Mouse (Mus musculus): ENCODE measurements at regions not wholly inside any gene's neighbourhood (a gene's known extent, or its start where the extent isn't known, plus 50 kb on each side); places are given as distances from the start of the nearest gene placed in this dataset.
"Not testable (repeated sequence)": the region's sequence is repeated elsewhere in the genome, so short reads cannot be mapped to it uniquely, and the experiment has no call there.

DNA sequence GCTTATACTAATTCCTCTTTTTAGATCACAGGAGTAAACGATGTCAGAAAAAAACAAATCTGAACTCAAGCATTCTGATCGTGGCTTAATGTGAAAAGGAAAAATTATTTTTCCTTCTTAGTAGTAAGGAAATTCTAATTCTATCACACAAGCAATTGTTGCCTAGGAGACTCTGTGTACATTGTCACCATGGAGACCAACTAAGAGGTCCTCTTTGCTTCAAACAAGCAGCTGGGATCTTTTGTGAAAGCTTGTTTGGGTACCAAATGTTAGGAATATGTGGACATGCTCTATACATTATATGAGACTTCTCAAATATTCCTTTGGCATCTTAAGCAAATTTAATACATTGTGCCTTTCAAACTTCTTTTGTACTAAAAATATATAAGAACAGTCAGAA lies 345.9 kb upstream of the Atp10a start:
- peak; percentile 14 for DNase-seq (ENCODE audit: low spot score)

DNA sequence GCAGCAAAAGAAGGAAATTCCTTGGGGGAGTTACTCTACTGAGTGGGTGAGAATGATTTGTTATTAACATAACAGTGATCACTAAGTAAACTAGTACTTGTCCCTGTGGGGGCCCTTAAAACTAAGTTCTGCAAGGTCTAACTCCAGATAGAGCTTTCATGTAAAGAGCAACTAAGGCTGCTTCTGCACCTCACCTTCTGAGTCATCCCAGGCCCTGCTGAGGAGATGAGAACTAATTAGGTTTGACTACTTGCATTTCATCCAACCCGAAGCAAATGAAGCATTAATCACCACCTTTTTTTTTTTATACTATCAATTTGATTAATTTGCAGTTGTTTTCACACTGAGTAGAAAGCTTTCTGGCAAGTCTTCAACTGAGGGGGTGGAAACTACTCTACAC lies 333.6 kb upstream of the Atp10a start:
- no peak for DNase-seq (ENCODE audit: low spot score)

DNA sequence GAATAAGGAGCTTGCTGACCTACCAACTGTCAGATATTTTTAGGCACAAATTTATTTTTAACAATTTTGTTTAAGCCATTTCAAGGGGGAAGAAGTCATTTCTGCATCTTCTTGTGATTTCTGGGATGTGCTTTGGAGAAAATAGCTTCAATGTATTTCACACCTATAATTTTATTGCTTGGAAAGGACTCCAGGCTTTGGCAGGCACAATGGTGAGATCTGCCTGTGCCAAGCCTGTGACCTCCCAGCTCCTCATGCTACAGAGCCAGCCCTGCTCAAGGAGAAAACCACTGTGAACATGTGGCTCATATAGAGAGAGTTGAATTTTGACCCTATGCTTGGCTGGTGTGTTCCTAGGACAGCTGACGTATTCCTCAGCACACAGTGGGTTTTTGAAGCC lies 288.6 kb upstream of the Atp10a start:
- no peak for DNase-seq (ENCODE audit: low spot score)

DNA sequence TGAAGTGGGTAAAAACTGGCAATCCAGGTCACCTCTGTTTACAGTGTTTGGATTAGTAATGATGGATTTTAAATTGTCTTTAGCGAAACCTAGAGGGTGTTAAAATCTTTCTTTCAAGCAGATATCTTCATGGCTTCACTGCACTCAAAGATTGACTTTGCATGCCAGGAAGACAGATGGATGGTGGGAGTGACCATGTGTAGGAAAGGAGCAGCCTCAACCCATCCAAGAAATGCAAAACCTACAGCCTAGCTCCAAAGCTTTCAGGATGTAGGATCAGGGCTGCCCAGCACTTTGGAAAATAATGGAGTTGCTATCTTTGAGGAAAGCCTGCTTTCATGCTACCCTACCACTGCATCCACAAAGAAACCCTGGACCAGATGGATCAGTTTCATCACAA lies 272.6 kb upstream of the Atp10a start:
- DNase-seq (ENCODE audit: low spot score): no peak

- DNase-seq (ENCODE audit: low spot score): no peak
These were observed 267.6 kb upstream of the Atp10a start for GRCm38 (mm10) chr7:58388326-58388725.

- no peak for DNase-seq (ENCODE audit: low spot score)
These were observed 263.4 kb upstream of the Atp10a start for GRCm38 (mm10) chr7:58392391-58393115.

- DNase-seq (ENCODE audit: low spot score): peak; percentile 54
These were observed 258.0 kb upstream of the Atp10a start for GRCm38 (mm10) chr7:58397992-58398391.

DNA sequence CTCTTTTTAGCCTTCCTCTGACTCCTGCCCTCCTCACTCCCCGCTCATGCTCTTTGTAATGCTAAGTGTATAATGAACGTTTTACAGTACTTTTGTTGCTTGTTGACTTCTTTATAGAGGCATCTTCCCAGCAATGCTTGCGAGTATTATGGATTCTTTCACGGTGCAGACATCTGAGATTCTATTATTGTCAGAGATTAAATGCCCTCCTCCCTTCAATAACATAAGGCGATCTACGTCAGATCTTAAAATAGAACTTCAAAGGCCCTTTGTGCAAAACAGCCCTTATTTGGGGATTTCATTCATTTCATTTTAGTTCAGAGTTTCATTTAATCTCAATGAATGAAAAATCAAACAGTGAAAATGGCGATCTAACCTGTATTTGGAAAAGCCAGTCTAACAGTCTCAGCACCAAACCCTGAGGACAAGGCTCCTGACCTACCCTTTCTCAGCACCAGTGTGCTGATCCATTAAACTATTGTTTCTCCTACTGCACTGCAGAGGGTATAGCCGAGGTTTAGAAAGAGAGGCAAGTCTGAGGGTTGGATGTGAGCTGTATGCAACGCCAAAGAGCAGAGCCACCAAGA lies 257.3 kb upstream of the Atp10a start:
- no peak for DNase-seq (ENCODE audit: low spot score)

DNA sequence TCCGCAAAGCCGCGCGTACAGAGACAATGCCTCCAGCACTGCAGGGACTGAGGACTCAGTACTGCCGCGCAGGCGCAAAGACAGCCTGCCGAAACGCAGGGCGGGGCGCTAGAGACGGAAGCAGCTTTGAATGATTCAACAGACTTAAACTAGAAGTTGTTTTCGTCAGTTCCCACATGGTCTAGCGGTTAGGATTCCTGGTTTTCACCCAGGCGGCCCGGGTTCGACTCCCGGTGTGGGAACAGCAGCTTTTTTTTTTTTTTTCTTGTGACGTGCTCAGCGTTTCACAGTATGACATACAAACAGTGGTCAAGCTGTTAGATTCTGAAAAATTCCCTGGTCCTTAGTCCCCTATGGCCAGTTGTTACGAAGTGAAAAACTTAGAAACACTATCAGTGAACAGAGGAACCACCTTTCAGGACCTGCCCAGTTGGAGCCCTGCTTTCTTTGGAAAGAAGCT lies 256.8 kb upstream of the Atp10a start:
- peak; percentile 98 for DNase-seq (ENCODE audit: low spot score)

- DNase-seq (ENCODE audit: low spot score): no peak
These were observed 256.3 kb upstream of the Atp10a start for GRCm38 (mm10) chr7:58399651-58400050.

GRCm38 (mm10) chr7:58400594-58400993 lies 255.4 kb upstream of the Atp10a start:
- no peak for DNase-seq (ENCODE audit: low spot score)

DNA sequence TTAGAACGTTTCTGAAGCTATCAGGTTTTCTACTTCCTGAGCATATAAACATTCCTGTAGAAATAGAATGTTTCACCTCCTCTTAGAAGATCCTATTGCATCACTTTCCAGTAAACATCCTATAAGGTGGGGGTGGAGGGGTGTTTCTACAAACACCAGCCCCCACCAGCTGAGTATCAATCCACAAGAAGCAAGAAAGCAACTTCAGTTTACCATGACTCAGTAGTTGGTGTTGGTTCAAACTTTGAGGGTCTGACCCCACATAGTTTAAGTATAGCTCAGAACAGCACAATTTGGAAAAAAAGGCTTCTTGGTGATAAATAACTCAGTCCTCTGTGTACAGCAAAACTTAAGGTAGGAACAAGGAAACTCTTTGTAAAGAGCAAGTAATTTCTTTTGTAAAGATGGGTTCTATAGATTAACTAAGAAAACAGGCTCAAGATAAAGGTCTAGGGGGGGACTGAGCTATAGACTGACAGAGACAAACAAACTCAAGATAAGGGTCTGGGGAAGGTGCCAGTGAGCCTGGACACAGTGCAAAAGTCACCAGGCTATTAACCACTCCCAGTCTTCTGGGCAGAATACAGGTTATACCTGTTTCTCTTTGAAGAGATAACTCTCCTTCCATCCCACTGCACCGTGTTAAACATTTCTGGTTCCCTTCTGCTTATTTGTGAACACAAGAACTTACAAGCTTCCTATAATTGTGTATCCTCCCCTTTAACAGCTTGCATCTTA lies 218.9 kb upstream of the Atp10a start:
- no peak for DNase-seq (ENCODE audit: low spot score)

- no peak for DNase-seq (ENCODE audit: low spot score)
These were observed 213.3 kb upstream of the Atp10a start for GRCm38 (mm10) chr7:58442535-58443184.

DNA sequence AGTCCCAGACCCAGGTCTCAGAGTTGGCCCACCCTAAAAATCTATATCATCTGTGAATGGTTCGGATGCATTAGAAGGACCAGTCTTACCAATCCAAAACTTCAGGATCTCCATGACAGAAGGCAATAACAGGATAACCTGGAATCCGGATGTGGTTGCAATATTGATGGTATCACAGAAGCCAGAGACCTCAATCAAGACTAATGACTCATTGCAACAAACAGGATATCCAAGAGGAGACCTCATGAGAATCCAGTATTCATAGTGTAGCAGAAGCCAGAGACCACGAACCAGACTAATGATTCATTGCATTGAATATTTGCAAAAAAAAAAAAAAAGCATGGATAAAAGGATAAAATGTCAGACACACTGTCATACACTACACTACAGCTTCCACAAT lies 212.7 kb upstream of the Atp10a start:
- DNase-seq (ENCODE audit: low spot score): no peak

GRCm38 (mm10) chr7:58445781-58446180 lies 210.2 kb upstream of the Atp10a start:
- DNase-seq (ENCODE audit: low spot score): no peak

DNA sequence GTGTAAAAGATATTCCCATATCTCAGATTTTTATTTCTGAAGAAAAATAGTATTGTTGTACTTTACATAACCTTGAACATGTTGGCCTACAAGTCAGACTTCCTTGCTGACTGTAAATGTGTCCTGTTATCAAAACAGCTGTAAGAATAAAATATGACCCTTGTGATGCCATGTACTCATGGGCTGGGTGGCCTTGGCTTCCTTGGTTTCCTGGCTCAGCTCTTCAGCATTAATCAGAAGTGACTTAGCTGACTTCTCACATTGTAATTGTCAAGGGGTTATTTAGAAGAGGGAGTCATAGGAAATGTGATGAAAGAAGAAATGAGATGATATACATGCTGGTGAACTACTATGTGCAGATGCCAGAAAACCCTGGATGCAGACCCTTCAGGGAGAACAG lies 209.7 kb upstream of the Atp10a start:
- DNase-seq (ENCODE audit: low spot score): no peak

DNA sequence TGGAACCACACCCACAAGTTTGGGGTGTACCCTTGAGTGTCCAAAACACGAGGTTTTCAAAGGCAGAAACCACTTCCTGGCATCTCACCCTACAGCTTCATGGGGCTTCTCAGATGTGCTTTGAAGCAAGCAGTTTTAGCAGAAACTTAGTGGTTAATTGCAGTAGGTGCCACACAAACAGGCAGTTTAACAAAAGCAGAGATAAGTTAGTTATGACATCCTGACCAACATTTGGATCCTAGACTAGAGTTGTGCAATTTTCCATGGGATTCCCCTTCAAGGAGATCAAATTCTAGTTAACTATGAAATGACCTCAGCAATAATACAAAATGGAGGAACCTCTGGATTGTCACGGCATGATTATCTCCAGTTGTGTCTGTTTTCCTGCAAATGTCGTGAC lies 207.2 kb upstream of the Atp10a start:
- DNase-seq (ENCODE audit: low spot score): no peak

- DNase-seq (ENCODE audit: low spot score): no peak
These were observed 204.0 kb upstream of the Atp10a start for GRCm38 (mm10) chr7:58451981-58452380.

GRCm38 (mm10) chr7:58458146-58458545 lies 197.8 kb upstream of the Atp10a start:
- not testable (repeated sequence) for DNase-seq (ENCODE audit: low spot score)

GRCm38 (mm10) chr7:58460939-58461338 lies 195.0 kb upstream of the Atp10a start:
- no peak for DNase-seq (ENCODE audit: low spot score)

DNA sequence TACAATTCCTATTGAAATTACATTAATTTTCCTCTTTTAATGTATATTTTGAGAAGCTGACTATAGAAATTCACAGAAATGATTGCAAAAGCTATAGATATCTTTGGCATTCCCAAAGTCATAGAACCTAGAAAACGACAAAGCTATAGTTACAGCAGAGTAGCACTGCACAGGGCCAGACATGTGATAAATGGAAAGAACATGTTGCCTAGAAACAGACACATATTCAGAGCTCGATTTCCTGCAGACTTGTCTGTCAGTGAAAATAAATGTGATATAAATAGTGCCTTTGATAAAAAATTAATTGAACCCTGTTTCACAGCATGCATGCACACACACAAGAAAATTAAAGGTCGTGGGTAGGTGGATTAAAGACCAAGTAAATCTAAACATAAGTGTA lies 182.8 kb upstream of the Atp10a start:
- DNase-seq (ENCODE audit: low spot score): no peak

DNA sequence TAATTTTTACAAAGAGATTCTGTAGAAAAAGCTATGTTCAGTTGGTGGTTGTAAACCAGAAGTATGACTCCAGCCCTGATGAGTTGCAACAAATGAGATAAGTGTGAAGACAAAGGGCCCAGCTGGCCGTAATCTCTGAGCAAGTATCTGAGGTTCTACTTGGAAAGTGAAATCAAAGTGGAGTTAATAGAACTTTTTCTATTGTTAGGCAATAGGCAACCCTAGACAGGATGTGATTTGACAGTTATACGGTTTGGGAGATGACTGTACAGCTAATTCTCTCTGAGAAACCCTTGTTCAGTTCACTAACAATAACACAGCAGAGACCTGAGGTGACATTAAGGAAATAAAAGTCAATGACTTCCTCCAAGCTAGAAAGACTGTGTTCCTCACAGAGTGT lies 180.8 kb upstream of the Atp10a start:
- DNase-seq (ENCODE audit: low spot score): no peak

GRCm38 (mm10) chr7:58488250-58488649 lies 167.7 kb upstream of the Atp10a start:
- no peak for DNase-seq (ENCODE audit: low spot score)
